Mouse (Mus musculus) mouse embryonic stem cell (cell line): ENCODE data around the gene Saal1.
"Not testable (repeated sequence)": the region's sequence is repeated elsewhere in the genome, so short reads cannot be mapped to it uniquely, and the experiment has no call there.

Experiments used
- in situ Hi-C, 2 experiments: fragments of 300-500 bp; cut with MboI; formaldehyde crosslinking; loops; 1 replicate in 1 of 2; 3 replicates in 1 of 2; pipeline ENCODE4 v1.14.3; 2019 to 2020; ENCODE audit warnings: low sequenced_read_pairs in 2 of 2, low pct_unique_long_range_greater_than_20kb in 1 of 2, mixed read lengths in 1 of 2; ENCODE audit not compliant: unreplicated experiment in 1 of 2

The Saal1 gene

GRCm38 (mm10) chr7:46710390-46710844, at the start of gene Saal1:
Gene Saal1 (minus strand): TSS chr7:46710680.
- in situ Hi-C loops: loop anchor here in 1 of 2 experiments (5.0 kb wide), 1 partner anchor 57 kb away; no protein-coding TSS in a partner anchor

GRCm38 (mm10) chr7:46751490-46751889, 41.0 kb upstream of the Saal1 start, which contains the start of gene Saa2:
Gene Saa2 (plus strand): TSS chr7:46751790.
- in situ Hi-C loops: no loop called here

- in situ Hi-C loops: no loop called here
Measured at GRCm38 (mm10) chr7:46748459-46748858, 38.0 kb upstream of the Saal1 start.

GRCm38 (mm10) chr7:46746381-46746780, 35.9 kb upstream of the Saal1 start:
- in situ Hi-C loops: no loop called here

- in situ Hi-C loops: no loop called here
Measured at GRCm38 (mm10) chr7:46745816-46746215, 35.3 kb upstream of the Saal1 start.

- in situ Hi-C loops: not testable (repeated sequence)
Measured at GRCm38 (mm10) chr7:46742880-46743279, 32.4 kb upstream of the Saal1 start, which contains the start of gene Saa1. Gene Saa1 (minus strand): TSS chr7:46742980.

GRCm38 (mm10) chr7:46740041-46740440, 29.6 kb upstream of the Saal1 start:
- in situ Hi-C loops: not testable (repeated sequence)

- in situ Hi-C loops: no loop called here
Measured at GRCm38 (mm10) chr7:46738561-46739460, 28.3 kb upstream of the Saal1 start.

GRCm38 (mm10) chr7:46734983-46735382, 24.5 kb upstream of the Saal1 start:
- in situ Hi-C loops: no loop called here

GRCm38 (mm10) chr7:46732458-46732857, 22.0 kb upstream of the Saal1 start, which contains the start of gene Saa4:
Gene Saa4 (minus strand): TSS chr7:46732603.
- in situ Hi-C loops: no loop called here

GRCm38 (mm10) chr7:46727584-46727983, 17.1 kb upstream of the Saal1 start:
- in situ Hi-C loops: no loop called here

GRCm38 (mm10) chr7:46724396-46724795, 13.9 kb upstream of the Saal1 start:
- in situ Hi-C loops: no loop called here

- in situ Hi-C loops: no loop called here
Measured at GRCm38 (mm10) chr7:46723849-46724248, 13.4 kb upstream of the Saal1 start.

GRCm38 (mm10) chr7:46723354-46723753, 12.9 kb upstream of the Saal1 start:
- in situ Hi-C loops: no loop called here

GRCm38 (mm10) chr7:46720460-46720859, 10.0 kb upstream of the Saal1 start:
- in situ Hi-C loops: no loop called here

GRCm38 (mm10) chr7:46719526-46719925, 9.0 kb upstream of the Saal1 start:
- in situ Hi-C loops: no loop called here

GRCm38 (mm10) chr7:46718591-46719270, 8.3 kb upstream of the Saal1 start:
- in situ Hi-C loops: no loop called here

GRCm38 (mm10) chr7:46716897-46717296, 6.4 kb upstream of the Saal1 start:
- in situ Hi-C loops: no loop called here

- in situ Hi-C loops: no loop called here
Measured at GRCm38 (mm10) chr7:46715600-46715999, 5.1 kb upstream of the Saal1 start, which contains the start of gene Saa3. Gene Saa3 (minus strand): TSS chr7:46715700.
